In the genomic region with DNA sequence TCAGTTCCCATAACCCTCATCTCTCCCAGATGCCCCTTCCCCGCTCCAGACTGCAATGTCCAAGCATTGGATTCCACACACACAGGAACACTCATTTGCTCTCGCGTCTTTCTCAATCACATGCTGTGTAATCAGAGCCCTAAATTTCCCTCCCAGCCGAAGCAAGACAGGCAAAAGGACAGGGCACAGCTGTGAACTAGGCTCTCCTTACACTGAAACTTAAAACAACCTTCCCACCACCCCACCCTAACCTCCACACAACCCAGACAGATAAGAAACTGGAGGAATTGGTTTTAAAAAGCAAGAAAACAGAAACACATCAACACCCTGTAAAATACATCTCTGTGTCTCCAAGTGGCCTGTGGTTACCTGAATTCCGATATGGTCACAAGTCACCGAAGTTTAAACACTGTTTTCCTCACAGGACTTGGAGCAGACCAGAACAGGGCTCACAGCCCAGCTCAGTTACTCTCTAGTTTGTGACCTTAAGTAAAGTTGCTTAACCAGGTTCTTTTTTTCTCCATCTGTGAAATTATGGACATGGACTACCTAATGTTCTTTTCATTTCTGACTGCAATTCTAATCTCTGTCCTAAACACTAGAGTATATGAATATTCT, we compare ENCODE assay signal across 12 mouse cellular contexts. TPM values are rescaled to one million over a fixed set of nuclear protein-coding genes. Genes with fewer than 3 reads are reported as not detected.
DNase-seq lines count a peak whose midpoint lies in the region; ATAC-seq and TF ChIP-seq lines count a peak whose summit lies in the region.
"Had no signal": no experiment of that assay in that cellular context is flagged by ENCODE, and none has a peak within 500 bp of the region (broad histone marks: within the 10 kb centered on the region; RNA-seq: fewer than 3 reads in every experiment).

No protein-coding gene starts in this region.

- no peak overlapping the region for H3K4me2 ChIP-seq in heart, embryonic 14.5 days (ENCODE audit: low read length)
- peak overlapping the region; percentile 90 for H3K4me2 ChIP-seq in CH12.LX (ENCODE audit: insufficient read depth, low read depth, poor library complexity, severe bottlenecking)
- peak overlapping the region; percentile 37 for H3K4me2 ChIP-seq in liver, embryonic 11.5 days
- H3K4me2 ChIP-seq: embryonic facial prominence, embryonic 13.5 days; neural tube, embryonic 12.5 days had no signal

- no peak overlapping the region for H3K4me3 ChIP-seq in heart, embryonic 14.5 days (ENCODE audit: control insufficient read depth in 1 of 2, insufficient read depth in 1 of 2, low read depth in 1 of 2, low read length in 2 of 2)
- no peak overlapping the region for H3K4me3 ChIP-seq in heart, embryonic 10.5 days
- H3K4me3 ChIP-seq in CH12.LX (replicated peaks in 1 of 3; ENCODE audit: low read depth in 2 of 3, low read length in 2 of 3, poor library complexity in 1 of 3): peak overlapping the region in 1 of 3 experiments; percentile 7
- H3K4me3 ChIP-seq in brown adipose tissue, adult 24 weeks (ENCODE audit: insufficient read depth, low read depth, low read length): no peak overlapping the region
- H3K4me3 ChIP-seq in liver, embryonic 11.5 days (ENCODE audit: low read depth, low read length): peak overlapping the region; percentile 17; the same call in 1 of the 2 replicates
- H3K4me3 ChIP-seq: embryonic facial prominence, embryonic 13.5 days; neural tube, embryonic 12.5 days had no signal

- WGBS in heart, embryonic 14.5 days: 41% methylated on average over 6 of the region's 6 CpGs
- WGBS in heart, embryonic 10.5 days: 57% methylated on average over 6 of the region's 6 CpGs
- WGBS in liver, embryonic 11.5 days: 50% methylated on average over 6 of the region's 6 CpGs

- TF ChIP-seq EP300 in CH12.LX (IDR thresholded peaks at IDR 0.05; ENCODE audit: low read length): no peak

- peak overlapping the region; percentile 5 to 8; a peak in 1 of 4 replicates for H3K27ac ChIP-seq in heart, embryonic 14.5 days (replicated peaks in 1 of 2; ENCODE audit: control insufficient read depth in 1 of 2, insufficient read depth in 1 of 2, low read depth in 2 of 2, low read length in 2 of 2)
- H3K27ac ChIP-seq in heart, embryonic 10.5 days: no peak overlapping the region
- H3K27ac ChIP-seq in CH12.LX (ENCODE audit: insufficient read depth, low read depth): no peak overlapping the region
- peak overlapping the region; percentile 65 for H3K27ac ChIP-seq in brown adipose tissue, adult 24 weeks (replicated peaks; ENCODE audit: low read depth, low read length)
- peak overlapping the region; percentile 35 for H3K27ac ChIP-seq in liver, embryonic 11.5 days (ENCODE audit: low read depth, low read length)
- H3K27ac ChIP-seq: embryonic facial prominence, embryonic 13.5 days; neural tube, embryonic 12.5 days had no signal

- H3K4me1 ChIP-seq in heart, embryonic 14.5 days (ENCODE audit: control insufficient read depth in 2 of 2, insufficient read depth in 2 of 2, low read length in 2 of 2): peaks cover 8 to 57% of the 10 kb centered on the region in 2 experiments
- peaks cover 30% of the 10 kb centered on the region for H3K4me1 ChIP-seq in heart, embryonic 10.5 days
- peaks cover 3 to 39% of the 10 kb centered on the region in 2 experiments for H3K4me1 ChIP-seq in CH12.LX (ENCODE audit: control insufficient read depth in 1 of 2, insufficient read depth in 2 of 2)
- peaks cover 15% of the 10 kb centered on the region for H3K4me1 ChIP-seq in brown adipose tissue, adult 24 weeks (ENCODE audit: control insufficient read depth, insufficient read depth, insufficient read length, low read length)
- H3K4me1 ChIP-seq in liver, embryonic 11.5 days (replicated peaks; ENCODE audit: control insufficient read depth, insufficient read depth, low read length): peaks cover 30% of the 10 kb centered on the region

- no peaks in the 10 kb centered on the region for H3K9me3 ChIP-seq in heart, embryonic 14.5 days (ENCODE audit: control insufficient read depth, low read length)
- no peaks in the 10 kb centered on the region for H3K9me3 ChIP-seq in heart, embryonic 10.5 days
- no peaks in the 10 kb centered on the region for H3K9me3 ChIP-seq in CH12.LX (replicated peaks; ENCODE audit: low read length)
- H3K9me3 ChIP-seq in liver, embryonic 11.5 days (ENCODE audit: control insufficient read depth, low read length): no peaks in the 10 kb centered on the region
- H3K9me3 ChIP-seq: embryonic facial prominence, embryonic 13.5 days; neural tube, embryonic 12.5 days had no signal

- no peak for TF ChIP-seq POLR2A in CH12.LX (IDR thresholded peaks at IDR 0.05; ENCODE audit: low read depth, low read length)

- dilution Hi-C loops in CH12.LX (cut with MboI; ENCODE audit: extremely low pct_ligation_motif_present, extremely low pct_unique_long_range_greater_than_20kb, low sequenced_read_pairs): no loop called here

- H3K9ac ChIP-seq in heart, embryonic 14.5 days (ENCODE audit: low read length): peak overlapping the region; percentile 38; the same call in 1 of the 2 replicates
- peak overlapping the region; percentile 51; the same call in 1 of the 2 replicates for H3K9ac ChIP-seq in CH12.LX (ENCODE audit: insufficient read depth, low read depth)
- peak overlapping the region; percentile 26; the same call in 1 of the 2 replicates for H3K9ac ChIP-seq in liver, embryonic 11.5 days (ENCODE audit: low read depth, low read length)
- H3K9ac ChIP-seq: embryonic facial prominence, embryonic 13.5 days; neural tube, embryonic 12.5 days had no signal

- H3K27me3 ChIP-seq in heart, embryonic 14.5 days (ENCODE audit: control insufficient read depth, insufficient read depth, low read length): no peaks in the 10 kb centered on the region
- no peaks in the 10 kb centered on the region for H3K27me3 ChIP-seq in heart, embryonic 10.5 days (ENCODE audit: insufficient read depth, poor library complexity, severe bottlenecking)
- no peaks in the 10 kb centered on the region for H3K27me3 ChIP-seq in CH12.LX (replicated peaks)
- no peaks in the 10 kb centered on the region for H3K27me3 ChIP-seq in liver, embryonic 11.5 days (replicated peaks; ENCODE audit: control insufficient read depth, insufficient read depth, low read length)
- H3K27me3 ChIP-seq: embryonic facial prominence, embryonic 13.5 days; neural tube, embryonic 12.5 days; Patski had no signal

- H3K36me3 ChIP-seq in heart, embryonic 14.5 days (ENCODE audit: control insufficient read depth, insufficient read depth, low read length): peaks cover 33% of the 10 kb centered on the region
- peaks cover 26% of the 10 kb centered on the region for H3K36me3 ChIP-seq in heart, embryonic 10.5 days
- peaks cover 32 to 60% of the 10 kb centered on the region in 2 experiments for H3K36me3 ChIP-seq in CH12.LX (replicated peaks in 1 of 2; ENCODE audit: control insufficient read depth in 1 of 2, insufficient read depth in 1 of 2, low read length in 1 of 2)
- H3K36me3 ChIP-seq in liver, embryonic 11.5 days (ENCODE audit: control insufficient read depth, insufficient read depth, low read length): peaks cover 27% of the 10 kb centered on the region

- H3K79me2 ChIP-seq in CH12.LX (replicated peaks; ENCODE audit: control insufficient read depth, extremely low read depth, insufficient read depth, poor library complexity, severe bottlenecking): peaks cover 84% of the 10 kb centered on the region

- TF ChIP-seq RAD21 in CH12.LX (IDR thresholded peaks at IDR 0.05; ENCODE audit: low read depth, low read length): no peak

- DNase-seq in heart, embryonic 10.5 days (ENCODE audit: low spot score): no peak
- DNase-seq in CH12.LX (ENCODE audit: extremely low read depth): no peak
- DNase-seq in liver, embryonic 11.5 days (ENCODE audit: low spot score): no peak
- no peak for DNase-seq in cerebellum, adult 11-12 months
- DNase-seq in ovary, postnatal 14 days (ENCODE audit: low spot score): no peak
- DNase-seq: spleen, adult 18-20 months; thymus, postnatal 25 days had no signal

- no peak for TF ChIP-seq CTCF in CH12.LX (conservative IDR thresholded peaks at IDR 0.05 in 1 of 2, IDR thresholded peaks at IDR 0.05 in 1 of 2; ENCODE audit: low read depth in 2 of 2, low read length in 2 of 2)

- in situ Hi-C loops in CH12.LX (cut with MboI; ENCODE audit: low pct_ligation_motif_present, low pct_unique_long_range_greater_than_20kb, low sequenced_read_pairs): no loop called here

- no peak for ATAC-seq in heart, embryonic 14.5 days (ENCODE audit: insufficient number of reproducible peaks, insufficient read depth, low FRiP score, low read depth)
- ATAC-seq in liver, embryonic 11.5 days (replicated peaks; ENCODE audit: low FRiP score): no peak
- ATAC-seq: Patski had no signal

TF ChIP-seq in CH12.LX, 34 proteins besides CTCF, POLR2A, EP300 and RAD21:
- TF ChIP-seq ZKSCAN1 (IDR thresholded peaks at IDR 0.05; ENCODE audit: borderline replicate concordance, low read depth, low read length) (no peak), CHD1 (IDR thresholded peaks at IDR 0.05; ENCODE audit: low read depth, low read length) (no peak), MXI1 (IDR thresholded peaks at IDR 0.05; ENCODE audit: low read depth, low read length) (0 out of 2 replicates have a peak, but pooled peaks have one; percentile 20)

RNA-seq across cellular contexts. Expression of a gene that starts 4.5 kb away (rescaled TPM):
- polyA plus RNA-seq in heart, embryonic 14.5 days (2014; fragmentation: Nextera tagmentation; extraction: Ambion mirVana): 76.4 and 98.6 TPM in 2 replicates
- 37.6 and 48.9 TPM in 2 replicates for polyA plus RNA-seq in heart, embryonic 10.5 days (2016; fragmentation: Nextera tagmentation; extraction: Ambion mirVana)
- 410 and 435 TPM in 2 replicates for total RNA-seq in CH12.LX (2012; rRNA removed)
- total RNA-seq in CH12.LX (2014; rRNA removed): 391 and 415 TPM in 2 replicates
- 528 and 620 TPM in 2 replicates for polyA plus RNA-seq in CH12.LX (2012; ENCODE audit: insufficient read length, low read depth)
- polyA plus RNA-seq in brown adipose tissue, adult 24 weeks (2012; ENCODE audit: insufficient read depth, insufficient read length, missing spikeins): 148 and 154 TPM in 2 replicates
- polyA plus RNA-seq in liver, embryonic 11.5 days (2014; fragmentation: Nextera tagmentation; extraction: Ambion mirVana): 104 and 125 TPM in 2 replicates

RNA-seq across cellular contexts. Expression of a gene that starts 30.4 kb away (rescaled TPM):
- polyA plus RNA-seq in heart, embryonic 14.5 days (2014; fragmentation: Nextera tagmentation; extraction: Ambion mirVana): 0.12 and 0.39 TPM in 2 replicates
- 0.60 and 1.0 TPM in 2 replicates for polyA plus RNA-seq in heart, embryonic 10.5 days (2016; fragmentation: Nextera tagmentation; extraction: Ambion mirVana)
- total RNA-seq in CH12.LX (2012; rRNA removed) (not detected in 2 replicates), CH12.LX (2014; rRNA removed) (not detected in 2 replicates)
- polyA plus RNA-seq in CH12.LX (2012; ENCODE audit: insufficient read length, low read depth): not detected in 2 replicates
- polyA plus RNA-seq in brown adipose tissue, adult 24 weeks (2012; ENCODE audit: insufficient read depth, insufficient read length, missing spikeins): not detected in 2 replicates
- 1.1 TPM in 2 replicates for polyA plus RNA-seq in liver, embryonic 11.5 days (2014; fragmentation: Nextera tagmentation; extraction: Ambion mirVana)

Comparison
In these comparisons a context has a peak if more than half of its experiments do, and no peak if none do; other contexts are left out.
1. H3K27ac ChIP-seq: peak in heart, embryonic 14.5 days (2 of 2), brown adipose tissue, adult 24 weeks (single experiment) and liver, embryonic 11.5 days (single experiment); none in heart, embryonic 10.5 days (single experiment) and CH12.LX (single experiment).
2. Peak in every context shown above with its lines, with median percentiles within 50 percentile points of each other: H3K9ac ChIP-seq.